Mouse (Mus musculus): ENCODE data around the gene Nfkb2. TPM values are rescaled to one million over a fixed set of nuclear protein-coding genes. Genes with fewer than 3 reads are reported as not detected.

Gene Nfkb2
- total RNA-seq, 2 experiments from 2014 or later, result 16.1 to 20.4 TPM

GRCm38 (mm10) chr19:46321101-46321943 lies 17.2 kb downstream of the Nfkb2 start:
- intact Hi-C loops (cut with DNase I), result no loop called here
- no peak for DNase-seq

DNA sequence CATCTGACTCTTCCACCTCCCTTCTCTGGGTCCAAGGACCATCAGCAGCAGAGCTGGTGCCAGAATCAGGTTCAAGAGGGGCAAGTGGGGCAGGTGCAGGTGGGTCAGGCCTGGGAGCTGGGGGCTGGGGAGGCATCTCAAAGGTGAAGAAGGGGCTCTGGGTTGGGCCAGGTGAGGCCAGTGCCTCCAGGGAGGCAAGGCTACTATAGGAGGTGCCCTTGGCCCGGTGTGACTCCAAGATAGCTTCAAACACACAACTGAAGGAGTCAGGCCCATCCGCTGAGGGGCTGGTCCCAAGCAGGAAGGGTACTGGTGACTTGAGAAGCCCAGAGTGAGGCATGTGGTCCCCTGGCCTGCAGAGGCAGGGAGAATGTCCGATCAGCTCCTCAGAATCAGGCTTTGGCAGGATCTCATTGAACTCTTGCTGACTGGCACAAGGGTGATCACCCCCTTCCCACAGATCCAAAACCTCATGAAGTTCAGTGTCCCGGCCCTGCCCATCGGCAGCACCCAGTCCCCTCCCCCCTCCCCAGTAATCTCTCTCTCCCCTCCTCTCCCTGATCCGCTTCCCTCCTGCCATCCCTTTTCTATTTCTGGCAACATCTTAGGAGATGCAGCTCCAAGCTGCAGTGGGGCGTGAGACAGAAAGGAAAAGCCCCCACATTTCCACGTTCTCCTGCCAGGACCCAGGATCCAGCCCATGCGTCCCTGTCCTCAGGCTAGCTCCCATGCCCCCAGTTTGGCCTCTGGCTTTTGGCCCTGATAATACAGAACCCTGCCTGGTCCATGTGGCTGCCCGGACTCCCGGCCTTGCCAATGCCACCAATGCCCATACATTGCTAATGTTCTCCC lies 18.2 kb downstream of the Nfkb2 start:
- no peak for DNase-seq
- intact Hi-C loops (cut with DNase I), result no loop called here

DNA sequence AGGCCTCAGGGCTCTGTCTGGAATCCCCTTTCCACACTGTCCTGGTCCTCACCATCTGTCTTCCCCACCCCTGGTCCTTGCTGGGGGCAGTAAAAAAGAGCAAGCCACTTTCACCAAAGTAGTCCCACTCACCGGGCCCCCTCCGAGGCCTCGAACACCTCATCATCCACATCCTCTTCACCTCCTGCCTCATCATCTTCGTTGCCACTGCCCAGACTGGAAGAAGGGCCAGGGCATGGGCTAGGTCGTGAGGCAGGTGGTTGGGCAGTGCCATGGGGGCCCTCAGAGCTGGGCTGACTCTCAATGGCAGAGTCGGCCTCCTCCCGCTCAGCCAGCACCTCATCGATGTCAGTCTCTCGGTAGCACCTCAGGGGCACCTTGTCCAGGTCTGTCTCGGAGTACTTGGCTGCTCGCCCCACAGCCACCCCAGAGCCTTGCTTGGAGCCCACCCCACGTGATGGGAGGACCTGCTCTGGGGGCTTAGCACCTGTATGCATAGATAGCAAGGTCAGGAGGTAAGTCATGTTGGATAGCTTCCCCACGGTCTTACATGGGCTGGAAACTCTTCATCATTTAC lies 19.0 kb downstream of the Nfkb2 start:
- intact Hi-C loops (cut with DNase I), result no loop called here
- DNase-seq, result no peak

DNA sequence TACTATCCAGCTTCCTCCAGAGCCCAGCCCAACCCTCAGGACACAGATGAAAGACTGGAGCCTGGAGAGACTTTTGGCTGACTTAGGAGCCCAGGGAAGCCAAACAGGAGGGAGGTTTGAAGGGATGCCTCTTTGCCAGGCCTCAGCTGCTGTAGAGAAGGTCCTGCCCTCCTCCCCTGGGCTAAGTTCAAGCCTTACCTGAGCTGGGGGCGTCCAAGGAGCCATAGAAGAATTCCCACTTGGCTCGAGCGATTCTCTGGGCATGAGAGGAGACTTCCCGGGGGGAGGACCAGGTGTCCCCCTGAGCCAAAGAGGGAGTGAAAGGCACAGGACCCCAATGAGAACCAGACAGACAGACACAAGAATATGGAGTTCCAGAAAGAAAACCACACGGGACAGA lies 19.6 kb downstream of the Nfkb2 start:
- no peak for DNase-seq
- intact Hi-C loops (cut with DNase I), result no loop called here

- intact Hi-C loops (cut with DNase I), result no loop called here
- DNase-seq, result no peak
Observed at GRCm38 (mm10) chr19:46324366-46324765, 20.2 kb downstream of the Nfkb2 start.

DNA sequence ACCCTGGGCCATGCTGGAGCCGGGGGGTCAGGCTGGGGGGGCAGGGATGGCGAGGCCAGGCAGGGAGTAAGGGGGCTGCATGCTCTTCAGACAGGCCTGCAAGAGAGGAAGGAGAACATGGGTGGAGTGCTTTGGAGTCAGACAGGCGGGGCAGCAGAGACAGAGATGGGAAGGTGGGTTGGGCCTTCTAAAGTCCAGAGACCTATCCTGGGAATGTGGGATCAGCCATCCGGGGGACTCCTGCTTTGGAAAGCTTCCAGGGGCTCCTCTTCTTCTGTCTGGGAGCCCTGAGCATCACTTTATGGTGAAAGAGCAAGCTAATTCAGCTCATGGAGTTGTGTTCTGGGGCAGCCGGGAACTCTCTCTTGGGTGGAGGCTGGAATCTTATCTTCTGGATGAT lies 20.8 kb downstream of the Nfkb2 start:
- intact Hi-C loops (cut with DNase I), result no loop called here
- no peak for DNase-seq

DNA sequence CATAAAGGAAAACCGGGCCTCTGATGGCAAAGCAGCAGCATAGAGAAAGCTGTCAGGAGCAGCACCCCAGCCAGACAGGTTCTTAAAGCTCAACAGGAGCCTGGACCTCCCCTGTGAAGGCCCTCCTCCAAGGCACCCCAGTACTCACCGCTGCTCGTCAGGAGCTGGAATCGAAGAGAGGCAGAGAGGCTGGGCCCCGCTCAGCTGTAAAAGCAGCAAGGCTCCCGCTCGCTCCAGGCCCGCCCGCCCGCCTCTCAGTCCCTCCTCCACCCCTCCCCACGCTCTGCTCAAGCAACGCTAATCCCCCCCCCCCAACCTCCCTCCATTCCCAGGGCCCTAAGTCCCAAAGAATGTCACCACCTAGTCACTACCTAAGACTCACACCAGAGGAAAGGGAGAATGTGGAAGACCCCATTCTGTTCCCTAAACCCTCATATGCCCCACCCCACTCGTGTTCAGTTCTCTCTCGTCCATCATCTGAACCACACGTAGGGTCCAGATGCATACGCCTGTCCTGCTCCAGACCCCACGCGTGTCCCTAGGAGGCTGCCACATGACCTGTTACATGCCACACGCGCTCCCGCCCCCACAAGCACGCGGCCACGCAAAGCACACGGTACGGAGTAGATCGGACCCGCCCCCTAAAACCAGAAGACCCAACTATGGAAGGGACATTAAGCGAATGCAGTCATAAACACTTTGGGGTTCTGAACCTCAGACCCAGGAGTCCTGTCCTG lies 22.1 kb downstream of the Nfkb2 start:
- intact Hi-C loops (cut with DNase I), result no loop called here

DNA sequence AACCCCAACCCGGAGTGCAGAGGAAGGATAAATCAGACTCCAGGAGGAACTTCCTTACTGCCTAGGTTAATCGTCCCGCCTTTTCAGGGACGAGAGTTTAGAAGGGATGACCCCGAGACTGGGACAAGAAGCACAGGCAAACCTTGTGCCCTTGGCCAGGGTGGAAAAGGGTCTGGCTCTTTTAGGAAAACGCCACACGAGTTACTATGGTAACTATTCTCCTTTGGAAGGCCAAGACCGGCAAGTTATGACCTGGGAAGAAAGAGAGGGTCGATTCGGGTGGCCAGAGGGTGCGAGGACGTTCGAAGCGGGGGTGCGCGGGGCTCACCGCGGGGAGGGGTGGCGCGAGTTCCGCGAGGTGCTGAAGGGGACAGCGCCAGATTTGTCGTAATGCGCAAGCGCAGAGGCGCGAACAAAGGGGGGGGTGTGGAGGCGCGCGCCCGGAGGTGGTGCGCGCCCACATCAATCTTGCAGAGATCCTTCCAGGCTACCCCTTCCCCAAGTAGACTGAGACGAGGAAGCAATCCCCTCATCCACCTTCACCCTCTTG lies 22.7 kb downstream of the Nfkb2 start, which contains the start of gene Psd:
Psd (minus strand) TSS at position 401 of the 550 bp plus-strand sequence.
- DNase-seq, result peak; percentile 46 to 66
- intact Hi-C loops (cut with DNase I), result no loop called here

More for the DNA sequence above, 22.1 kb downstream of the Nfkb2 start:
- DNase-seq, result no peak

DNA sequence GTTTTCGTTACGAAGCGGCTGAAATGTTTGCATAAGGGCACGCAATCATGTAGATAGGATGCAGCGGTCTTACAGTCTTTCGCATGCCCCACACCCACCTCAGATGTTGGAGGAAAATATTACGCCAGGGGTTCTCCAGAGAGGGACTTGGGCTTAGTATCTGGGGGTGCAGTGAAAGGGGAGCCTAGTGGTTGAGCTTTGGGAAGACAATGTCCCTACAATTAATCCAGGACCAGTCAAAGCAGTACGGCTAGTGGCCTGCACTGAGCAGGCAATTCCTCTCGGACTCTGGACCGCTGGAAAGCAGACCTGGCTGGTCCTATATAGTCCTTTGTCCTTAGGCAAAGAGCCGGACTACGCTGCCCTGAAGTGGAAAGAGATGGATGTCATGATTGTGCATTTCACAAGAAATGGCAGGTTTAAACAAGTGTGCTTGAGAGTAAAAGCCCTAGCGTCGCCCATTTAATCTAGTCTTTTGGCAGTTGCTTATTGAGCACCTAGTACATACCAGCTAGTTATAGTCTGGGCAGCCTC lies 23.5 kb downstream of the Nfkb2 start:
- intact Hi-C loops (cut with DNase I), result no loop called here
- no peak for DNase-seq

- peak; percentile 96 for DNase-seq
- intact Hi-C loops (cut with DNase I), result no loop called here
Observed at GRCm38 (mm10) chr19:46328081-46329030, 24.2 kb downstream of the Nfkb2 start, which contains the start of gene Fbxl15. TSS of gene Fbxl15 (plus strand) at chr19:46328184.

- no peak for DNase-seq
- intact Hi-C loops (cut with DNase I), result no loop called here
Observed at GRCm38 (mm10) chr19:46329031-46329641, 25.0 kb downstream of the Nfkb2 start.

GRCm38 (mm10) chr19:46329951-46330350 lies 25.8 kb downstream of the Nfkb2 start:
- intact Hi-C loops (cut with DNase I), result loop anchor here (1.0 kb wide), 1 partner anchor 26 kb away; the partner anchor contains the start of gene Nfkb2

DNA sequence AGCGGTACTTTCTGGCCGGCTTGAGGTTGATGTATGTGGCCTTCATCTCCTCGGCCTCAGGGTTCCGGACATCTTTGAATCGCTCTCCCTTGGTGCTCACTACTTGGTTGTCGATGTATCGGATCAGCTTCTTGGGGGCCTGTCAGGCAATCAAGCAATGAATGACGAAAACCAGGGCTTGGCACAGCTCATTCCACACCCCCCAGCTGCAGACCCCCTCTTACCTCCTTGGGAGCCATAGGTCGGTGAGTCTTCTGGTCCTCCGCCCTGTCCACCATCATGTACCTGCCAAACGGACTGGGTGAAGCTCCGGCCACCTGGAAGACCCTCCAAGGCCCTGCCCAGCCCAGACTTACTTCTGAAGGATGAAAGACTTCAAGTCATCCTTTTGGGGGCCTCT lies 26.6 kb downstream of the Nfkb2 start:
- intact Hi-C loops (cut with DNase I), result loop anchor here (1.0 kb wide), 1 partner anchor 26 kb away; the partner anchor contains the start of gene Nfkb2
- DNase-seq, result no peak

More at GRCm38 (mm10) chr19:46329951-46330350, 25.8 kb downstream of the Nfkb2 start:
- peak; percentile 86 to 90 for DNase-seq

DNA sequence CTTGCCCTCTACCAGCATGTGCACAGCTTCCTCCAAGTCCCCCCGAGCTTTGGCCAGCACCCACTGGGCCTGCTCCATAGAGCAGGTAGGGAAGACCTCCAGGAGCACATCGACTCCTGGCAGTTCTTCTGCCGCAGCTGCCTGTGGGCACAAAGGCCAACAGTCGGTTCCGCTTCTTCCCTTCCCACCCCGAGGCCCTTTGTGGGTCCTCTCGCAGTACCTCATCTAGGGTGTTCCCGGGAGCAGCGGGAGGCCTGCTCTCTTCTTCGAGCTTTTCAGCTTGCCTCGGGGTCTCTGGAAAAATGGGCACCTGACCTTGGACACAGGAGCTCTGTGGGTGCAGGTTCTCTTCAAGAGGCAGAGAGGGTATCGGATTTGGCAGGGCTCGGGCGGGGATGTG lies 27.2 kb downstream of the Nfkb2 start:
- DNase-seq, result no peak
- intact Hi-C loops (cut with DNase I), result no loop called here

- intact Hi-C loops (cut with DNase I), result no loop called here
- no peak for DNase-seq
Observed at GRCm38 (mm10) chr19:46331936-46332335, 27.8 kb downstream of the Nfkb2 start.

- intact Hi-C loops (cut with DNase I), result no loop called here
Observed at GRCm38 (mm10) chr19:46332721-46333339, 28.7 kb downstream of the Nfkb2 start.

DNA sequence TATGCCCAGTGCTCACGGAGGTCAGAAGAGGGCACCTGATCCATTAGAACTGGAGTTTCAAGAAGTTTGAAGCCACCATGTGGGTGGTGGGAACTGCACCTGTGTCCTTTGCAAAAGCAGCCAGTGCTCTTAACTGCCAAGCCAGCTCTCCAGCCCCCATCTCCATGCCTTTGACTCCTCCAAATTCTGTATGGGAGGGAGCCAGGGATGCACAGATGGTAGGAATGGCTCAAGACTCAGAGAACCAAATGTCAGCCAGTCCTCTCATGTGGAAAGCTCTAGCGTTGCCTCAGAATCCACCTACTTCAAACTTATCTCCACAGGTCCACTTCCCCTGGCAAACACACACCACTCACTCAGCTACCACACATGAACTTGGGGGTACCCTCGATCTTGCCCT lies 29.8 kb downstream of the Nfkb2 start:
- intact Hi-C loops (cut with DNase I), result no loop called here
- DNase-seq, result no peak

More at GRCm38 (mm10) chr19:46332721-46333339, 28.7 kb downstream of the Nfkb2 start:
- DNase-seq, result no peak
